Mouse (Mus musculus): ENCODE measurements around the gene Supt6.

DNA sequence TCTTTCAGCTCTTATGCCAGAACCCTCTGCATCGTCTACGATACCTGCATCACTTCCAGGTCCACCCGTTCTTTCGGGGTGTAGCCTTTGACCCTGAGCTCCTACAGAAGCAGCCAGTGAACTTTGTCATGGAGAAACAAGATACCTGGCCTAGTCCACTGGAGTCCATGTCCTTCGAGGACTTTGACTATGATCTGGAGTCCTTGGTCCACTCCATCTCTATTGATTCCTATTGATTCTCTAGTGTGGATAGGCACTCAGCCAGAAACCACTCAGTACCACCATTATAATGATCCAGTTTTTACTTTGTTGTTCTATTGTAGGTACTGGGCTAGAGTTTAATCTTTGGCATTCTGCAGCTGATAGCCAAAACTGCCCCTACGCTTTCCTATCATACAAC, 48.8 kb upstream of the Supt6 start:
- TF ChIP-seq CTCF (IDR thresholded peaks at IDR 0.05; ENCODE audit: low read depth) (no peak), EP300 (optimal IDR thresholded peaks at IDR 0.05) (no peak)
